Mouse (Mus musculus): ENCODE results near the gene Clic6.

The Clic6 gene

DNA sequence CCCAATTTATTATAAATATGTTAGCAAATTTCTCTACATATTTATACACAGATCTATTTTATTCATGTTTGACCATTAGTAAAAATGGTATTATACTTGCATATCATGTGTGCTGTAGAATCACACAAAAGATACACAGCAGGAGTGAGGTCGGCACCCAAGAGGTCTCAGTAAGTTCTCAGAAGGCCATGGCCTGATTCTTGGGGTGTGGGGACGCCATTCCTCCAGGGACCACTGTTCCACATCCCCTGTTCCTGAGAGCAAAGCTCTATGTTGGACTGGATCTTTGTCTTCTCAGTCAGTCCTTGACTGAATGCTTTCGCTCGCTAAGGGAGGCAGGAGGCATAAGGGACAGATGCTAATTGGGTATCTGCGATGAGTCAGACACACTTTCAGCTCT lies at the start of gene Clic6:
Gene Clic6, plus strand, starts transcription at position 301 of the 400 bp plus-strand sequence.
- DNase-seq: no peak

DNA sequence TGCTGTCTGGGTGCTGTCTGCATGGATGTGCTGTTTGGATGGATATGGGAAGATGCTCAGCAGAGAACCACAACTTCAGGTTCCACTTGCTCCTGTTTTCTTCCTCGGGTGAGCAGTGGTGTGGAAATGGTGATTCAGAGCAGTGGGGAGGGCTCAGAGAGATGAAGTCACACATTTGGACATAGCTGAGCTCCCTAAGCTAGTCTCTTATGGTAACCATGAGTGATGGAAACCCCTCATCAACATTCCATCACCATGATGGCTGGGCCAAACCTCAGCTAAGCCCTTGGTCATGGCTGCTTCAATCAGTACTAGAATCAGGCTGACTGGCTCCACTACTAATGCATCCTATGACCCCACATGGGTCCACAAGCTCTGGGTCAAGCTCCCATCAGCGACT lies 45.8 kb upstream of the Clic6 start:
- DNase-seq: no peak

DNA sequence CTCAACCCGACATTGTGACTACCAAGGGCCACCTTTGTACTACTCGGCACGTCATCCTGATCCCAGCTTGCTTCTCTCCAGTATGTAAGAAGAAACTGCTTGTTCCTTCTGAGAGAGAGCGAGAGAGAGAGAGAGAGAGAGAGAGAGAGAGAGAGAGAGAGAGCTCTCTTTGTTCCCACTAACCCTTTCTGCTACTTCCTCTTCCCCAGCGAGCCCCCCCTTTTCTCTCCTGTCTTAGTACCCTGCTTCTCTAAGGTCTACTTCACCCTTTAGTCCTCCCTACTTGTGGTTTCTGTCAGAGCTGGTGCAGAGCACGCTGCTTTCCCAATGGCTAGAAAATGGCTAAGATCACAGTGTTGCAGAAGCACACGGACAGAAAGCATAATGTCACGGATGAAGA lies 45.3 kb upstream of the Clic6 start:
- DNase-seq: peak; percentile 36

DNA sequence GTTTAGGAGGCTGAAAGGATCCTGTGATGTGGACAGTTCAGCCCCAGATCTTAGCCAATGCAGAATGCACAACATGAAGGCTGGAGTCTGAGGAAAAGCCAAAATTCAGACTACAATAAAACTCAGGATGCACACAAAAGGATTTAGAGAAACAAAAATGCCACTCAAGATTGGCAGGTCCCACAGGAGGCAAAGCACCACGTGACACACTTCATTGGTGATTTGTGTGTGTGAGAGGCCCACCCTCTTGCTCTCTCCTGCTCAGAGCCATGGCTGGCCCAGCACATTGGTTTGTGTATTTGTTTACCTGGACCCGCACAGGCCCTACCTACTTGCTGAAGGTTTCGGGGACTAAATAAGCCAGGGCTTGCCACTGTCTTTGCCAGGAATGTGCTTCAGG lies 44.3 kb upstream of the Clic6 start:
- DNase-seq: no peak

DNA sequence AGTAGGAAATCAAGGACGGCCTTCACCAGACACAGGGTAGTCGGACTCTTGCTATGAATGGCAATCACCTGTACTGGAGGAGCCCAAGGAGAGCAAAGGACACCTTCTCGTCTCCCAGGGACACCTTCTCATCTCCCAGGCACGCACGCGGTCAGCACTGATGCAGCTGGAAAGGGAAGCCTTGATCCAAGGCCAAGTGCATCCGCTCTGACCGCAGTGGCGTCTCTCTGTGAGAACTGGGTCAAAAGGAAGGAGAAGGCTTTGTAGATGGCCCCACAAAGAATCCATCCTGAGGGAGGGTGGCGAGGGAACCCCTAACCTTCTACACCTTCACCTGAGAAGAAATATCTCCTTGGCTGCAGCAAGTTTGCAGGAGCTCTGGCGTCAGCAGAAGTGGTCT lies 43.4 kb upstream of the Clic6 start:
- no peak for DNase-seq

DNA sequence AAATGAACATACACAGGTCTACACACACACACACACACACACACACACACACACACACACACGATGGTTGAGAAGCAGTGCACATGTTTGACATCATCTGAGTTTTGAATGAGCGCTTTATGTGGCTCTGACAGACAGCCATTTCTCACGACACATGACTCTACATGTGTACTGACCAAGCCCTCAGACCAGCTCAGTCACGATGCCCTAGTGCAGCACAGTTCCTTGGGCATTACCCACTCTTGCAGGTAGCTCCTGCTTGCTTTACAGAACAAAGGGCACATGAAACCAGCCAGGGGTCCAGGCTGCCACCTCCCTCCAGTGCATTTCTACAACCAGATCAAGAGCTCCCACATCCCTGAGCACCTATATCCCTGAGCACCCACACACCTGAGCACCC lies 42.6 kb upstream of the Clic6 start:
- DNase-seq: no peak

DNA sequence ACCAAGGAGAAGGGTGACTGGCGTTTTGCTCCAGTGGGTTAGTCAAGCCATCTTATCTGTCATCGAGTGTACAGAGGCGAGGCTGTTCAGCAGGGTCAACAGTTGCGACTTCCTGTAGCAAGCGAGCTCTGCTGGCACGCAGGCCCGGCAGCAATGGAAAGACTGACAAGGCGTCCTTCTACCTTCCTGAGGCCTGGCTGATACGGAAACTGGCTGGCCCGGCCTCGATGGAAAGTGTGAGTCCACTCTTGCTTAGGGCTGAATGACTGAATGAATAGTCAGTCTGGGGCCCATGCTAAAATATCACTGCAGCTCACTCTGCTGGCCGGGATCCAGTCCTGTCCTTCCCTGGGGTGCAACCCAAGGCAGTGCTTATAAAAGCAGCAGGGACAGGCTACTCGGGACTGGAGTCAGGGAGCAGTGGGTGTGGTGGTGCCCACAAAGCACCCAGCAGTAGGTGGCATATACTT lies 41.9 kb upstream of the Clic6 start:
- no peak for DNase-seq

DNA sequence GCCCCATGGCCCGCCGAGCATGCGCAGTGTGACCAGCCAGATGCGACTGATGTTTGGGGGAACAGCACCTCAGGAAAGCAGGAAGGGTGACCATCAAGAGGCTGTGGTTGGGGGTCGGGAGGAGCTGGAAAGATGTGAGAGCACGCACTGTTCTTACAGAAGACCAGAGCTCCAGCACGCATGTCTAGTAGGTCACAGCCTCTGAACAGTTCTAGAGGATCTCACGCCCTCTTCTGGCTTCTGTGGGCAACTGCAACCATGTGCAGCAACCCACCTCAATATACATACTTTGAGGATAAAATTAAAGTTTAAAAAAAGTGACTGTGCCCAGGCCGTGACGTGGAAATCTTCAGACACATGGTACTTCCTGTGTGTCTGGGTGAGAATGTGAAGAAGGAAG lies 40.2 kb upstream of the Clic6 start:
- no peak for DNase-seq

DNA sequence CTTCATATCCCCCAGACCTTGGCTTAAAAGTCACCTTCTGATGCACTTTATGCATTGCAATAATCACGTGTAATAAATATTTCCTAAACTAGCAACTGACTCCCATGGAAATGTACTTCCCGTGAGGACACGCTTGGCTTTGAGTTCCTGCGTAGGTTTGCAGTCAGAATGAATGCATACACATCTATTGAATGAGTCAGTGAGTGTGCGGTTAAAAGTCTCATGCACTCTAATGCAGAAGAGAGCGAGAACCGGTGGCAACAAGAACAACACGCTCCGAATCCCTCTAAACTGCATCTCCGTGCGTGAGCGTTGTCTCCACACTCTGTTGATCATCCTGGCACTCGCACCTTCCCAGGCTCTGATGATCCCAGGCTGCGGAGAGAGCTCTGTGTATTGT lies 36.5 kb upstream of the Clic6 start:
- no peak for DNase-seq

DNA sequence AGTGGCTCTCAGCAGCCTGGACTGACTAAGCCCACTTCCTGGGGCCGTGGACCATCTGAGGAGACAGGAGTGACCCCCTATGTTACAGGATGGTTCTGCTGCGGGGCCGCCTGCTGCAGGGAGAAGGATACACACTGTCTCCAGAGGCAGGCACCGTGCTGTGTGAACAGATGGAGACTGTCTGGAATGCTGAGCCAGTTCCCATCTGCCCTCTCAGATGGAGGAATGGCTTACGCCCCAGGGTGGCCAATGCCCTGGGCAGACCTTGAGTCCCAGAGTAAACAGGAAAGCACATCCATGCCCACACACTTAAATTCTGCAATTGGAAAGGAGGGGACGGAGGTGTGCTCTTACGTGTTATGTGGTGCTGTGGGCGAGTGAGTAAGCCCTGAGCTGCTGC lies 35.2 kb upstream of the Clic6 start:
- no peak for DNase-seq

DNA sequence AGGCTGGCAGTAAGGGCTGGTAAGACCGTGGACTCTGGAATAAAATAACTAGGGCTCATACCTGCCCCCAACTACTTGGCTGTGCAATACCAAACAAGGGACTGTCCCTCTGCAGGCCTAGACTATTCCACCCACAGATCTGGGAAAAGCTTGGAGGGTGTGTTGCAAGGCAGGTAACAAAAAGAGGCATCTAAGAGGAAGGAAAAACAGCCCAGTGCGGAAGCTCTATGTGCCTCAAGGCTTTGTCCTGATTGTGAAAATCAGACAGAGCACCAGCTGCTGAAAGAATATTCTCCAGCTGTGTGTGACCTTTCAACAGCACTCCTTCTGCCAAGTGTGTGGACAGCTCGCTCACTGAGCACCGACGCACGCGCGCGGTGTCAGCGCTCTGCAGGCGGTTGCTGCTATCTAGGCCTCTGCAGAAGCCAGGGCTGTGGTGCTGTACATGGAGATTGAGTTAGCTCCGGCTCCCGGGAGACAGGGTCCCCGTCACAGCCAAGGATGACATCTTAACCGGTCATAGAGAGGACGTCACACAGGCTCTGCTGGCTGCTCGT lies 33.9 kb upstream of the Clic6 start:
- no peak for DNase-seq

DNA sequence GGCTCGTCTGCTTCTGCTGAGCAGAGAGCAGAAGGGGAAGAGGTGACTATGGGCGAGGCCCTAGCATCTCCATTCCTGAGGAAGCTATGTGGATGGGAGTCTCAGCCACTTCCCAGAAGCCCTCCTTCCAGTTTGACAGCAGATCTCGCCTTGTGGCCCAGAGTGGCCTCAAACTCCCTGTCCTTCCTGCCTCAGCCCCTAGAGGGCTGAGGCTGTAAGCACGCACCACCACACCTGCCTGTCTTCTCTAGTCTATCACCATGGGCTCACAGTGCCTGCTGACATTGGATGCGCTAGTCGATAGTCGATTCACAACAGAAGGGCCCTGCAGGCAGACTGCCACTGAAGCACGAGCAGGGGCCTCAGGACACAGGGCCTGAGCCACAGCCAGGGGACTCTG lies 32.9 kb upstream of the Clic6 start:
- DNase-seq: no peak

DNA sequence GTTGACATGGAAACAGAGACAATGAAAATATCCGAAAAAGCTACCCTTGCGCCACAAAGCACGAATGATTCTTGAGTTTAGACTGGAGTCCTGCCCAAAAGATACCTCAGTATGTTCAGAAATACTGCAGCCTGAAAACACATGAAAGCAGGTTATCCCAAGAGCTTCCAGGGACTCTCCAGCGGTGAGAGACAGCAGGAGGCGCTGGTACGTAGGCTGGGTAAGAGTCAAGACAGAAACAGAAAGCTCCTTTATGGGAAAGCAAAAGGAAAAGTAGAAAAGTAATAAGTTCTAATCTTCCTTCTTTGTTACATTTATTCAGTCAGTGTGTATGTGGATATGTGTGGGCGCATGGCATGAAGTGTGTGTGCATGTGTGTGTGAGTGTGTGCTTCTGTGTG lies 31.5 kb upstream of the Clic6 start:
- no peak for DNase-seq

DNA sequence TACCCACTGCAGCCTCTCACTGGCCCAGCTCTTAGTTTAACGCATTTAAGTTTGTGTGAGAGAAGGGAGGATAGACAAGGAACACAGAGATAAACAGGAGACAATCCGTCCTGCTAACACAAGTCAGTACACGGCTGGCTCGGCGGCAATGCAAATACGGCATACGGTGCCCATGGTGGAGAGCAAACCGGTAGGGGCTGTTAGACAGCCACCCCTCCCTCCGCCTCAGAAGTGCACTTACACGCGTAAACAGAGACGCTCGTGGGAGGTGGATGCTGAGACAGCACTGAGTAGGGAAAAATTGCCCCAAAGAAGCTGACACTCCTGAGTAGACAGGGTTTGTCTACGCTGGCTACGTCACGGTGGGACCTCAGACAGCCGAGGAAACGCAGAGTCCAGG lies 31.0 kb upstream of the Clic6 start:
- DNase-seq: no peak

DNA sequence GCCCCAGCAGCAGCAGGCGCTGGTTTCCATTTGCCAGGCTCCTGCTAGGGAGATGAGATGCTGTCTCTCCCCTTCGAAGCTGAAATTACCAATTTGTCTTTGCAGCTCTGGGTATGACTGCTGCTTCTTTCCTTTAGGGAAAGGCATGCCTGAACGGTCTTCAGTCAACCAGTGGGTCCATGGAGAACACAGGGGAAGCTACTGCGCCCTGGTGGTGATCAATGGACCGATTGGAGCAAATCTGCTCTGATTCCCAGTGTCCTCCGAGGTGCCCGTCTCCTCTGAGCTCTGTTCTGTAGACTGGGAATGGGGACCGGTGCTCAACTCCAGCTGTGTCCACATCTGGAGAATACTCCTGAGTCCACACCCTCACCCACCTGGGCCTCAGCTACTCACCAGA lies 30.0 kb upstream of the Clic6 start:
- DNase-seq: no peak

DNA sequence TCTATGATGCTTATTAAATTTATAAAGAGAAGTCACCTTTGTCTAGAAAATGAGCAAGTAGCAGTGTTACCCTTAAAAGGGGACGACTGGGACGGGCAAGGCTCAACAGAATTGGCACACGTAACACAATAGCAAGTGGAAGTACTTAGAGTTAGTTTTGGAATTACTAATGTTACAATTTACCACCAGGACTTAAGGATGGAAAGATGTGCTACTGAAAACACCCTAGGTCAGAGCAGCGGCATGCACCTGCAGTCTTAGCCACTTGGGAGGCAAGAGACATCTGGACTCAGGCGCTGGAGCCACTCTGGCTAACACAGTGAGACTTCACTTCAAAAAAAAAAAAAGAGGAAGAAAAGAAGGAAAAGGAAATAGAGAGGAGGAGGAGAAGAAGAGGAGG lies 29.6 kb upstream of the Clic6 start:
- DNase-seq: no peak

DNA sequence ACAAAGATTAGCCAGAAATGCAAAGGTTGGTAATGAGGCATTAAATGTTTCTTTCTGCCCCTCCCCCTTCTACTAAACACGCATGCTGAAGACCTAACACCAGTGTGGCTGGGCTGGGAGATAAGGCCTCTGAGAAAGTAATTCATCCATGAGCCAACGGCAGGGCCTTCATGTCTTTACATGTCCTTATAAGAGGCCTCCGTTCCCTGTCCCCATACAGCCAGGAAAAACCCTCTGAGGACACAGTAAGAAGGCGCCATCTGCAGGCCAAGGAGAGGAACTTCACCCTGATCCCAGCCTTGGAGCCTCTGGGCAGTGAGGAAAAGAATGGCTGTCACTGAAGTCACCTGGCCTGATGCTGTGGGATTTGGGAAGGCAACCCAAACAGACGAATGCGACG lies 27.9 kb upstream of the Clic6 start:
- DNase-seq: peak; percentile 47

DNA sequence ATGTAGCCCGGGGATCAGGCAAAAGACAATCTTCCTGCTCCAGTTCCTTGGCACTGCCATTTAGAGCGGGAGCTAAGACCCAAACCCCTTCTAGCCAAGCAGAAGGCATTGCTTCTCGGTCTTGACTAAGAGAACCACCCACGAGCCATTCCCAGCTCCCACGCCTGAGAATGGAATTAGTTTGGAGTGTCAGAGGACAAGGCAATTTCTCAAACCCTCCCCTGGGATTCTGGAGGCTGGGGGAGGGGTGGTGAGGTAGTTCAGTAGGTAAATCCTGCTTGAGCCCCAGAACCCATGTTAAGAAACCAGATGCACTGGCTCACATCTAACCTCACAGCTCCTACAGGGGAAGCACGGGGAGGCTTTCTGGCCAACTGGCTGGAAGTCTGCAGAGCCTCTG lies 24.1 kb upstream of the Clic6 start:
- DNase-seq: no peak

DNA sequence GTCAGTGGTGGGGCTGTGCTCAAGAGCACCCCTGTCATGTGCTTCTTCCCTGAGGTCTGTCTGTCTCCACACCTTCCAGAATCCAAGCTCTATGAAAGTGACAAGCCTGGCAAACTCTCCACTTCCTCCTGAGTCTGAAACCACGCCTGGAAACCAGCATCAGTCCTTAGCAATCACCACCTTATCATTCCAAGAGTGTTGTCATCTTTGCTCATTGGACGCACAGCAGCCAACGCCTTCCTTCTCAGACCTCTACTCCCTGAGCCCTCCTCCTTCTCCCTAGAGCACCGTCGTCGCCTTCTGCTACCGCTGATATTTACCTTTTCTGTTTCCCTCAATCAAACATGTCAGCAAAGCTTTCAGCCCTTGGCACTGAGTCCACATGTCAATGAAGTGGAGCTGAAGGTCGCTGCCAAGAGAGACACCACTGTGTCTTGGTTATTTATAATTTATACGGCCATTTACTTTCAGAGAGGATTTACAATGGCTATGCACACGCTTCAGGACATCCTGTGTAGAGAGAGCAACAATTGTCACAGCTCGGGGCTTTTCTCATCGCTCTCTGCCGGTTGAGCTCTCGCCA lies 21.1 kb upstream of the Clic6 start:
- DNase-seq: no peak

DNA sequence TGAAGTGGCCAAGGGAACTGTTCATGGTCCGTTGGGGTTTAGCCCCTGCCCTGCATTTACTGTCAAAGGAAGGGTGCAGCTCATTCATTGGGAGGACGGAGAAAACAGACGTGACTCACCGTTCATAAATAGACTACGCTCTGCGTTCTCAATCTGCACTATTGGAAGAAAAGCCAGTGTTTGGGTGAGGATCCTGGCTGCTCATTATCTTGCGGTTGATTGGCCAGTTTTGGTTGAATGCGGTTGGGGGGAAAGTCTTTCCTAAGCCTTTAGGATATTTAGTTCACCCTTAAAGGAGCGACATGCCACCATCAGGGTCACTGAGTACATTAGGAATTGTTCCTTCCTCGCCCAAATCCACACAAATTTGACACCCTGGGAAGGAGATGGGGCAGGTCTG lies 20.3 kb upstream of the Clic6 start:
- no peak for DNase-seq

DNA sequence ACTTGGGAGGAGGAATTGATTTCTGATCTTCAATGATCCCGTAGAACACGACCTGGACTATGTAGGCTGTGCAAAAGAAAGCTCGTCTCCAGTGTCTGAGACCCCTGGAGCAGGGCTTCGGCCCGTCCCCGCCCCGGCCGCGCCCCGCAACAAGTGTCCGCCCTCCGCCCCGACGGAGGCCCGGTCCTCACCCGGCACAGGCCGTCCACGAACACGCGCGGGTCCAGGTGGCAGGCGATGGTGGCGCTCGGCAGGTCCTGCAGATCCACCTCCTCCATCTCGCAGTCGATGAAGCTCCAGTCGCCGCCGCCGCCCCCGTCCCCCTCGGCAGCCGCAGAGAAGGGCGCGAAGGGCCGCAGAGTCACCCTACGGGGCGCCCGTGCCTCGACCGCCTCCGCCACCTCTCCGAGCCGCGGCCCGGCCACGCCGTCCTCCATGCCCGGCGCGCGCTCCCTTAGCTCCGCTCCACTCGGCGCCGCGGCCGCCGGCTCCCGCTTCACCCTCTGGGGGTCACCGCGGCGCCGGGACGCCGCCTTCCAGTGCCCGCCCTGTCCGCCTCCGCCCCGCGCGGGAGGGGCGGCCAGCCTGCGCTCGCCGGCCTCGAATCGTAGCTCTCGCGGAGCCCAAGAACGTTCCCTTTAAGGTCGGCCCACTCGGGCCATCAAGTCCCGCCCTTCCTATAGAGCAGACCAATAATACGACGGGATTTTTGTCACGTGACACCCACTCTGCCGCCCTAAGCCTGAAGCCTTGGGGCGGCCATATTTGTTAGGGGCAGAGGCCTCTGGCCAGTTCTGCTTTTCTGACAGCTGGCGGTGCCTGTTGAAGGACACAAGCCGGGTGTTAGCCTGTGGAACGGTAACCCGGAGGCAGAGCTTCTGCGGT lies 19.7 kb upstream of the Clic6 start:
- peak; percentile 99 for DNase-seq

DNA sequence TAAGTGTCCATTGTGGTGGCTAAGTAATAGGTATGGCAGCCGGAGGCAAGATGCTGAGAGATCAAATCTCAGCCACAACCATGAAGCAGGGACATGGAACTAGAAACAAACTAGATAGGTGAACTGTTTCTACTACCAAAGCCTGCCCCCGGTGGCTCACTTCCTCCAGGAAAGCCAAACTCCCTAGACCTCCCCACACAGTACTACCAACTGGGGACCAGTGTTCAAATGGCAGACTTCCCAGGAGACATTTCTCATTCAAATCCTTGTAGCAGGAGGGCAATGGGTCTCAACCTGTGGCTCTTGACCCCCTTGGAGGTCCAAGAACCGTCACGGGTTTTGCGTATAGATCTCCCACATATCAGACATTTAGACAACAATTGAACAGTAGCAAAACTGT lies 18.5 kb upstream of the Clic6 start:
- no peak for DNase-seq

DNA sequence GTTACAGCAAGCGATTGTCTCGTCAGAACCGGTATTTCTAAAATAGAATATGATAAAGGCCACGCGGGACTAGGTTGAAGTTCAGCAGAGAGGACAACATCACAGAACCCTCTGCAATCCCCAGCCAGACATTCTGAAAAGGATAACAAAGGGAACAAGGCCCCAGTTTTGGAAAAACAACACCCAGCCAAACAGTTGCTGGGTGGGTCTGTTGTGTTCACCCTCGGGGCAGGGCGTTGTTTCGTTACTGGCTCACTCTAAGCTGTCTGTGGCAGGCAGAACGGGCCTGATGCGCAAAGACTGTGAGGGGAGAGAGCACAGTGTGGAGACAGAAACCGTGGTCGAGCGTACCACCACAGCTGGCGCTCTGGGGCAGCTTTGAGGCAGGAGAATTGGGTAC lies 17.1 kb upstream of the Clic6 start:
- DNase-seq: no peak

DNA sequence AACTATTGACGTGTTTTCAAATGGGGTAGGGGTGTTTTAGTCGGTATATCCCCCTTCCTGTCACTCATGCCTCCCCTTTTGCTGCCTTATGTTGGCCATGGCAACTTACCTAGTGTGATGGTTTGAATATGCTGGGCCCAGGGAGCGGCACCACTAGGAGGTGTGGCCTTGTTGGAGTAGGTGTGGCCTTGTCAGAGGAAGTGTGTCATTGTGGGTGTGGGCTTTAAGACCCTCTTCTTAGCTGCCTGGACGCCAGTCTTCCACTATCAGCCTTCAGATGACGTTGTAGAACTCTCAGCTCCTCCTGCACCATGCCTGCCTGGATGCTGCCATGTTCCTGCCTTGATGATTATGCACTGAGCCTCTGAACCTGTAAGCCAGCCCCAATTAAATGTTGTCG lies 14.8 kb upstream of the Clic6 start, which contains the start of gene Rcan1:
Gene Rcan1, minus strand, starts transcription at position 162 of the 400 bp plus-strand sequence.
- DNase-seq: no peak

Measured in layer of hippocampus, adult 9-11 months (tissue).